Mouse (Mus musculus): ENCODE data around the gene Efemp1.

GRCm38 (mm10) chr11:28906288-28906687, 53.3 kb downstream of the Efemp1 start:
- TF ChIP-seq POLR2A (IDR thresholded peaks at IDR 0.05; ENCODE audit: low read depth, low read length) = no peak
- TF ChIP-seq CTCF (IDR thresholded peaks at IDR 0.05; ENCODE audit: extremely low read depth, insufficient read length, insufficient replicate concordance, low read depth, low read length) = no peak
